Mouse (Mus musculus) cerebellum, adult 2 months (tissue): ENCODE results near the gene Actrt2.

Experiments
- CTCF ChIP-seq: fragments of 200-500 bp; IDR thresholded peaks from 2 replicates; pipeline ENCODE4 v1.5.1; 2011; ENCODE audit warnings: low read depth, mild to moderate bottlenecking, control low read depth, low read length, moderate library complexity, borderline replicate concordance; ENCODE audit not compliant: insufficient read depth
- POLR2A ChIP-seq: fragments of 200-500 bp; IDR thresholded peaks from 2 replicates; pipeline ENCODE4 v1.6.1; 2011; ENCODE audit warnings: low read length, control low read depth, borderline replicate concordance; ENCODE audit not compliant: insufficient read depth

DNA sequence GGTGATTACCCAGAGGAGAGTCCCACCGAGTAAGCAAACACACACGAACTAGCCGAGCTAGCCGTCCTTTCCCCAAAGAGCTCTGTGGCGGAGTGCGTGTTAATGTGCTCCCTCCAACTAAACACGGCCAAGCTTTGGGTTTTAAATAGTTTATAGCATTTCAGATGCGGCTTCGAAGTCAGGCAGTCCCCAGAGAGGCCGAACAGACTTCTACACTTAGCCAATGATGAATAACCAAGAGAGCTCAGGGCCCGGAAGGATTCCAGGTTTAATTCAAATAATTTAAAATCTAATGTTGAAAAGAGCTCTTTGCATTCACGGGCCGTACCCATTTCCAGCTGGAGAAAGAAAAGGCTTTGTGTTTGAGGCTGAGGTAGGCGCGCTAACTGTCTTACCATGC is 7.3 kb upstream of the Actrt2 start:
- no peak for TF ChIP-seq CTCF
- no peak for TF ChIP-seq POLR2A
